Mouse (Mus musculus) embryonic facial prominence, embryonic 11.5 days (tissue): ENCODE measurements around the gene Rubcnl. TPM values are rescaled to one million over a fixed set of nuclear protein-coding genes. Genes with fewer than 3 reads are reported as not detected.

Source experiments
- ATAC-seq: fragments of 200-750 bp; cut with Nextera tagmentation; replicated peaks from 2 replicates; pipeline ENCODE4 v1.8.0; 2017; ENCODE audit warnings: low read depth; ENCODE audit not compliant: insufficient number of reproducible peaks, low FRiP score, low TSS enrichment
- DNase-seq: peaks from one replicate; pipeline ENCODE4 v3.0.0-alpha.2; 2015; ENCODE audit warnings: low spot score
- H3K27ac ChIP-seq: fragments of 300-500 bp; sonication (generic); replicated peaks from 2 replicates; pipeline ENCODE4 v1.5.1; 2014; ENCODE audit warnings: mild to moderate bottlenecking, low read depth, low read length, control low read depth
- H3K27me3 ChIP-seq: fragments of 300-500 bp; sonication (generic); 2 replicates; pipeline ENCODE4 v1.6.1; 2014; ENCODE audit warnings: mild to moderate bottlenecking, low read length, moderate library complexity, mixed read lengths; ENCODE audit not compliant: control insufficient read depth, insufficient read depth
- H3K36me3 ChIP-seq: fragments of 300-500 bp; sonication (generic); replicated peaks from 2 replicates; pipeline ENCODE4 v1.6.1; 2014; ENCODE audit warnings: low read depth, mild to moderate bottlenecking, low read length, moderate library complexity, mixed read lengths; ENCODE audit not compliant: control insufficient read depth, insufficient read depth
- H3K4me1 ChIP-seq: fragments of 300-500 bp; sonication (generic); 2 replicates; pipeline ENCODE4 v1.6.1; 2014; ENCODE audit warnings: low read length, mixed read lengths; ENCODE audit not compliant: control insufficient read depth, insufficient read depth
- H3K4me2 ChIP-seq: fragments of 300-500 bp; sonication (generic); 2 replicates; pipeline ENCODE4 v1.6.1; 2014; ENCODE audit warnings: low read depth, mild to moderate bottlenecking, control low read depth, low read length, moderate library complexity
- H3K4me3 ChIP-seq: fragments of 300-500 bp; sonication (generic); 2 replicates; pipeline ENCODE4 v1.5.1; 2014; ENCODE audit warnings: low read depth, low read length, control low read depth
- H3K9ac ChIP-seq: fragments of 300-500 bp; sonication (generic); replicated peaks from 2 replicates; pipeline ENCODE4 v1.6.1; 2014; ENCODE audit warnings: mild to moderate bottlenecking, control low read depth, low read length
- H3K9me3 ChIP-seq: fragments of 300-500 bp; sonication (generic); replicated peaks from 2 replicates; pipeline ENCODE4 v1.6.1; 2016; ENCODE audit warnings: mild to moderate bottlenecking, low read length, inconsistent platforms, mixed read lengths; ENCODE audit not compliant: control insufficient read depth
- WGBS: fragments of 180-500 bp; shearing (Covaris S2); extraction: QIAGEN DNeasy Blood & Tissue Kit; methylation state at CpG from one replicate; pipeline ENCODE4 v1.1.7; 2014; 5-methylcytosine and 5-hydroxymethylcytosine counted together
- polyA plus RNA-seq: library from polyadenylated mRNA; unstranded; fragments of >200 nt; fragmentation: Nextera tagmentation; extraction: Ambion mirVana; gene quantifications from 2 replicates; pipeline ENCODE4 v1.2.1, GENCODE M21; 2014

Rubcnl gene
- polyA plus RNA-seq, 1 experiment from 2014 or later, result 0.65 TPM

- Histone ChIP-seq H3K27me3 (no peaks in the 10 kb centered on the region), H3K4me1 (no peaks in the 10 kb centered on the region), H3K36me3 (no peaks in the 10 kb centered on the region), H3K9ac (no peak overlapping the region), H3K9me3 (no peaks in the 10 kb centered on the region), H3K4me2 (no peak overlapping the region), H3K4me3 (no peak overlapping the region), H3K27ac (no peak overlapping the region)
- no peak for DNase-seq
- 93% methylated on average over 2 of the region's 2 CpGs for WGBS
- no peak for ATAC-seq
Observed at GRCm38 (mm10) chr14:75005478-75006199, 10.2 kb upstream of the Rubcnl start.

GRCm38 (mm10) chr14:75010346-75010745, 5.5 kb upstream of the Rubcnl start:
- H3K4me2 ChIP-seq, result no peak overlapping the region
- WGBS, result 60% methylated on average over 4 of the region's 4 CpGs
- H3K27me3 ChIP-seq, result no peaks in the 10 kb centered on the region
- ATAC-seq (no peak), DNase-seq (no peak)
- no peak overlapping the region for H3K27ac ChIP-seq
- H3K9ac ChIP-seq, result no peak overlapping the region
- no peaks in the 10 kb centered on the region for H3K9me3 ChIP-seq
- no peaks in the 10 kb centered on the region for H3K36me3 ChIP-seq
- H3K4me3 ChIP-seq, result no peak overlapping the region
- H3K4me1 ChIP-seq, result no peaks in the 10 kb centered on the region

GRCm38 (mm10) chr14:75010986-75011655, 4.7 kb upstream of the Rubcnl start:
- no peak for ATAC-seq
- Histone ChIP-seq H3K36me3 (no peaks in the 10 kb centered on the region), H3K9me3 (no peaks in the 10 kb centered on the region), H3K4me3 (no peak overlapping the region), H3K4me1 (no peaks in the 10 kb centered on the region), H3K27me3 (no peaks in the 10 kb centered on the region), H3K9ac (no peak overlapping the region), H3K4me2 (no peak overlapping the region), H3K27ac (no peak overlapping the region)
- WGBS, result 26% methylated on average over 8 of the region's 8 CpGs
- DNase-seq, result peak; percentile 15

DNA sequence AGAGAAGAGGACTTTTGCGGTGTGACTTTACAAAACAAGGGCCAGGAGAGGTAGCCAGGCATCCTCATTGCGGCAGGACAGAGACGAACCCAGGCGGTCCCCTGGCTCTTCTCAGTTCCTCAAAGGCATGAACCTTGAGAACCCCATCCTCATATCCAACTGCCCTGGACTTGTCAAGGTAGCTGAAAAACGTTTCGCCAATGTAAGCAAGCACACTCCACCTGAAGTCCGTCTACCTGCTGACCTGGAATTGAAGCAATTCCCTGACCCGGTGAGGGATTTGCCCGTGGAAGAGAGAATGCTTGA, 841 bp downstream of the Rubcnl start:
- no peaks in the 10 kb centered on the region for H3K36me3 ChIP-seq
- no peaks in the 10 kb centered on the region for H3K27me3 ChIP-seq
- no peak overlapping the region for H3K27ac ChIP-seq
- ATAC-seq, result no peak
- peak overlapping the region; percentile 60 for H3K9ac ChIP-seq
- 78% methylated on average over 9 of the region's 9 CpGs for WGBS
- H3K4me1 ChIP-seq, result no peaks in the 10 kb centered on the region
- H3K4me2 ChIP-seq, result peak overlapping the region; percentile 96
- no peak for DNase-seq
- no peaks in the 10 kb centered on the region for H3K9me3 ChIP-seq
- peak overlapping the region; percentile 58 for H3K4me3 ChIP-seq

- ATAC-seq (no peak), DNase-seq (no peak)
- Histone ChIP-seq H3K36me3 (no peaks in the 10 kb centered on the region), H3K4me3 (no peak overlapping the region), H3K27ac (no peak overlapping the region), H3K9me3 (no peaks in the 10 kb centered on the region), H3K27me3 (no peaks in the 10 kb centered on the region), H3K9ac (no peak overlapping the region), H3K4me2 (no peak overlapping the region), H3K4me1 (no peaks in the 10 kb centered on the region)
- WGBS, result 89% methylated on average over 7 of the region's 7 CpGs
Observed at GRCm38 (mm10) chr14:75017277-75017676, 1.4 kb downstream of the Rubcnl start.

DNA sequence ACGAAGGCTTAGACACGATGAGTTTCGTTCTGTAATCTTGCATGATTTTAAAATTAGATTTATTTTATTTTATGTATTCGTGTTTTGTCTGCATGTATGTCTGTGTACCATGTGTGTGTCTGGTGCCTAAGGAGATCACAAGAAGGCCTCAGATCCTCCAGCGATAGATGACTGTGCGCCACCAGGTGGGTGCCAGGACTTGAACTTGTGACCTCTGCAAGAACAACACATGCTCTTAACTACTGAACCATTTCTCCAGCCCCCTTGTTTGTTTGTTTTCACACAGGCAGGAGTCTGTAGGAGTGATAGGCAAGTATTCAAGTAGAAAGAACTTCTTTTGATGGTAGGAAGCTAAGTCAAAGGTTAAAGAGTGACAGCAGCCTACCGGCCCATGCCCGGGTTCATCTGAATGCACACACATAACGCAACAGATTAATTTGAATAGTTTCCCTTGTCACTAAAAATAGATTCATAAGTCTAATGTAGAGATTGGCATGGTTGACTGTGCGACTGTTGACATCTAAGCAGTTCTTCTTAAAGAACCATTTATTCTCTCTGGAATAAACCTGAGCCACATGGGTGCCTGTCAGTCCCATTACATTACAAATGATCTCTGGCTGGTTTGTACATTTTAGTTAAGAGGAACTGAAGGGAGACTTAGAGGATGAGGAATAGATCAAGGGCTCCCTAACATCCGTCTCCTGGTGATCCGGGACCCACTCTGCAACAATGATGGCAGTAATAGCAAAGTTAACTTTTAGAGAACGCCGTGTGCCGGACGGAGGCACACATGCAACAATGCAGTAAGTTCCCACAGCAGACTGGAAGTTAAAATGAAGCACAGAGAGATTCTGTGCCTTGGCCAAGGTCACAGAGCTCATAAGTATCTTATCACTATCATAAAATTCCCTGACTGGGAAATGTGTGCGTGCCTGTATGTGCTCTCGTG, 2.3 kb downstream of the Rubcnl start:
- H3K4me1 ChIP-seq, result no peaks in the 10 kb centered on the region
- no peak overlapping the region for H3K27ac ChIP-seq

DNA sequence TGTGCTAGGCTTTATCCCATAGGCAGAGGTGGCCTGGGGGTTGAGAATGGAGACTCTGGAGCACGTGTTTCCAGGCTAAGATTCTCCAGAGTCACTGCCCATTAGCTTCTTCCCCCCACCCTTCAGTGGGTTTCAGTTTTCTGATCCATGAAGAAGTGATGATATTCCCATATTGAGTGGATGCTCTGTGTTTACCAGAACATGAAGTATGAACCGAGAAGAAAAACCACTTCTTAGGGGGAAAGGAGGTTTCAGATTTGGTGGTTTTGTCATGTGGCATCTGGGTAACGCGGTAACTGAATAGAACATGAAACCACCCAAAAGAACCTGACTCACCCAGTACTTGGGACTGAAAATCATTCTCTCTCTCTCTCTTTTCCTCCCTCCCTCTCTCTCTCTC, 3.0 kb downstream of the Rubcnl start:
- no peaks in the 10 kb centered on the region for H3K27me3 ChIP-seq
- ATAC-seq (no peak), DNase-seq (no peak)
- 79% methylated on average over 4 of the region's 4 CpGs for WGBS
- H3K9ac ChIP-seq, result no peak overlapping the region
- H3K36me3 ChIP-seq, result no peaks in the 10 kb centered on the region
- H3K4me2 ChIP-seq, result no peak overlapping the region
- H3K4me1 ChIP-seq, result no peaks in the 10 kb centered on the region
- H3K9me3 ChIP-seq, result no peaks in the 10 kb centered on the region
- no peak overlapping the region for H3K27ac ChIP-seq
- no peak overlapping the region for H3K4me3 ChIP-seq

More for the DNA sequence above, 2.3 kb downstream of the Rubcnl start:
- ATAC-seq, result no peak
- Histone ChIP-seq H3K4me3 (no peak overlapping the region), H3K36me3 (no peaks in the 10 kb centered on the region), H3K9ac (no peak overlapping the region), H3K4me2 (no peak overlapping the region), H3K9me3 (no peaks in the 10 kb centered on the region), H3K27me3 (no peaks in the 10 kb centered on the region)
- 84% methylated on average over 18 of the region's 18 CpGs for WGBS
- DNase-seq, result no peak
